Mouse (Mus musculus) lung, postnatal 10 days (tissue): Measurements from ENCODE around the gene Serpinb9.
"Not testable (repeated sequence)": the region's sequence is repeated elsewhere in the genome, so short reads cannot be mapped to it uniquely, and the experiment has no call there.

ENCODE experiments used
- DNase-seq: peaks from one replicate; pipeline ENCODE4 v3.0.0; 2021

Serpinb9 gene

DNA sequence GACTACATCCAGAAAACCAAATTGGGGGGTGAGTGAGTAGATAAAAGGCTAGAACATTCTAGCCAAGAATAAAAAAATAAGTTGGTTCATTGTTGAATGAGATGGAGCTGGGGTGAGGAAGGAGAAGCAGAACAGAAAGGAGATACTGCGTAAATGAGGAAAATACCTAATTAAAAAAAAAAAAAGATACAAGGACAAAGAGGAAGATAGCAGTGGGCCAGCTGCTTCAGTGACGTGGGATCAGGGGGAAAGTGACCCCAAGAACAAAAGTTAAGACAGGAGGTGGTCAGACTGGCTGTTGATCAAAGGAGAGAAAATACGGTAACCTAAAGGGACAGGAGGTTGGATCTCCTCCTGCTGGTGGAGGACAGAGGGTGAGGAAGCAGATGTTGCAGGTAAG is at the start of gene Serpinb9:
Serpinb9 (plus strand) TSS at position 301 of the 400 bp plus-strand sequence.
- no peak for DNase-seq

DNA sequence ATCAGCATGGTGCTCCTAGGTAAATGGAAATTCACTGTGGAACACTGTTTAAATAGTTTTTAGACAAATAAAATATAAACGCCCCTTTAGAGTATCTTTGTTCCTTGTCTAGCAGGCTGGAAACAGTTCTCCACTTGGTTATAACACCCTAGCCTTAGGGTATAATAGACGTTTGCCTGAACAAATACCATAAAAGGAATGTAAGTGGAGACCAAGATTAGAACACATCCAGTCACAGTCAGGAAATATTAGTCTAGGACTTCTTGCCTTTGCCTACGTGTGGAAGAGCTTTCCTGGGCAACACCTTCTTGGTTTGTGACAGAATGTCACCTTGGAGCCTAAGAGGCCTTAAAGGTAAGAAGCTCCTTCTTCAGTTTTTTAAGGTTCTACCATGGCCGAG is 46.5 kb upstream of the Serpinb9 start:
- DNase-seq: no peak

DNA sequence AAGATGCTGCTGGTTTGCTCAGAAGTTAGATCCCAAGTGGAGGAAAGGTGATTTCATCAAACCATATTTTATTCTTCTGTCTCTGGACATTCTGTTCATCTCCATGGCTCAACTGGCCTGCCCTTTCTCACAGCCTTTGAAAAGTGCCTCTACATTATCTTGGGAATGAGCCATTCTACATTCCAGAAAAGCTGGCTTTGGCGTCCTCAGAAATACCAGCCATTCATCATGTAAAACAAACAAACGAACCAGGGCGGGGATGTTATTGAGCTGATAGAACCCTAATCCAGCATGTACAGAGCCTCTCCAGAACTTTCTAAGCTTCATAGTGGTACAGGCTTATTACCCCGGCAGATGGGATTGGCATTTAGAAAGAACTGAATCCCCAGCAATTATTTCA is 45.1 kb upstream of the Serpinb9 start:
- DNase-seq: peak; percentile 20

DNA sequence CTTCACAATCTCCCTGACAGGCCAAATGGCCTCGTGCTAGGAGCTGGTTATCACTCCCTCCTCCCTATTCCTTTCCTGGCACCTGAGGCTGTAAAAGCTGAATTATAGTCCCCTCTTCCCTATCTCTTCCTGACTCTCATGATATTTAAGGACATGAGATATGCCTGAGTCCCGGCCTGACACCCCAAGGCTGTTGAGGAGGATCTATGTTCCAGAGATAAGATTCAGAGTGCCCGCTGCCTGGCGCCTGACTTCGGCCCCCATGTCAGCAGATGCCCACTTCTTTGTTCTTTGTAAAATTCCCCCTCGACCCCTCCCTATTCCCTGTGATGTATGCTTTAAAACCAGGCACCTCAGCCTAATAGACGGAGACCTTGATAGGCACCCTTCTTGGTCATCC is 44.5 kb upstream of the Serpinb9 start:
- not testable (repeated sequence) for DNase-seq

DNA sequence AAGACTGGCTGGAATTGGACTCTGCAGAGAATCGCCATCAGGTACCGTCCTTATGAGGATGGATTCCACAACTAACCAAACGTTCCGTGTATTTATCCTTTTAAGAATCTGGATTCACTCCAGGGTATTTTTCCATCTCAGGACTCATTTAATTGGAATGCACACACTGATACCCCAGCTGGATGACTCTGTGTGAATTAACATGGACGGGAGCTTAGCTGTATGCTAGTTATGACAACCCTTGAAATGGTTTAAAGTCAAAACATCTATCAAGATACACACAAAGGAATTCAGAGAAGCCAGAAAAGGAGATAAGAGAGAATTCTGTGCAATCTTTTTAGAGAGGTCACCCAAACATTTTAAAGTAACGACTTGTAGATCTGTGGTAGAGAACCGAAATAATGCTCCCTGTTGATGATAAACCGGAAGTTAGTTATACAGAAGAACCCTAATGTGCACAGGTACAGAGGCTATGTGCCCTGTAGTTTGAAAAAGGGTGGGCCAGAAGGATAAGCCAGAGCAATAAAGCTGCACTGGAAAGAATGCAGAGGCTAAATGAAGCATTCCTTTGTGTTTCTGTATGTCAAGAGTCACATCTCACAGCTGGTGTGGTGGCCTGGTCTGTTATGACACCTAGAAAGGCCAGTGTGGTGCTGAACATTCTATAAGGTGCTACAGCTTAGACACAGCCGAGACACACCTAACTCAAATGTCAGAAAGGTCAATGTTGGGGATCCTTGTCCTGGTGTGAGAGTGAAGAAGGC is 38.9 kb upstream of the Serpinb9 start:
- no peak for DNase-seq

DNA sequence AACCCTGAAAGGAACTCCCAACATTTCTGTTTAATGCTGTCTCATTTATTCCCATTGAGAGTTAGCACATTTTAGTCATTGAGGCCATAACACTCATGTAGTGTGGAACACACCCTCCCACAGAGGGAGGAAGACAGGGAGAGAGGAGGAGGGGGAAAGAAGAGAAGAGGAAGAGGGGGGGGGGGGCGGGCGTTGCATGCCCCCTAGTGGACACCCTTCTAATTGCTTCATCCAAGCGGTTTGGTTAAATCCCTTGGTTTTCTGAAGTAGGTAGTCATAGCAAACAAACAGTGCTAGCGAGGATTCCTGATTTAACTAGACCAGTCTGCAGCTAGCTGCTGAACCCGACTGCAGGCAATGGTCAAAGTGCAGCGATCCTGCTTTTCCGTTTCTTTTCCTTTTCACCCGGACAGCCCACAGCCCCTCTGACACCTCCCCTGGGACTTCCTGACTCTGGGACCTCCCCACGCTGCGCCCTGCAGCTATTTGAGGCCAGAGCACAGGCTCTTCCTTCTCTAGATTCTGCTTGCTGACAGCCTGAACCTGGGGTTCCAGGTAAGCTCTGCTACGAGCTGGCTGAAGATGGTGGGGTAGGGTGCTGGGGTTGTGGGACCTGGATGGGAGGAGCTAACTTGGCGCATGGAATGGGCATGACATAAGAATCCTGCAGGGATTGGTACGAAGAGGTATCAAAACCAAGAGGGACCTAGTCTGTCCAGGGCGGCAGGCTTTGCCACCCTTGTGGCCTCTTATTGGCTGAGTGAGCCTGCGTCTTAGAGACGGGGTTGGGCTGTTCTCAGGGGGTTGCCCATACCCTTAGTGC is 37.9 kb upstream of the Serpinb9 start, which contains the start of gene Serpinb6b:
Serpinb6b (plus strand) TSS at position 221 of the 823 bp plus-strand sequence.
- DNase-seq: peak; percentile 63

DNA sequence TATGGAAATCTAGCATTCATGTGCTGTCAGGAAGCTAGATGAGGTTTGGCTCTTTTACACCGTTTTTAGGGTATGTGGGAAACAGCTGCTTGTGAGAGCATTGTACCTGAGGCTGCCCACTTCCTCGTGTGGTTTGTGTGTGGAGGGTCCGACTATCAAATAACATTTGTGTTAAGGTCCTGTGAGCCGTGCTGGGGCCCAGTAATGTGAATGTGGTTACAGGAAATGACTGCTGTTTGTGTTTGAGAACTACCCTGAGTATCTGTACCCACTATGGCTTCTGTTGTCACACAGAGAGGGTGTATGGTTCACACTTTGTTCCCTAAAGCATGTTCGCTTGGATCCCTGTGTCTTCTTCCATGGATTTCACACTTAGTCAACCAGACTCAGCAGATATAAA is 36.9 kb upstream of the Serpinb9 start:
- no peak for DNase-seq

DNA sequence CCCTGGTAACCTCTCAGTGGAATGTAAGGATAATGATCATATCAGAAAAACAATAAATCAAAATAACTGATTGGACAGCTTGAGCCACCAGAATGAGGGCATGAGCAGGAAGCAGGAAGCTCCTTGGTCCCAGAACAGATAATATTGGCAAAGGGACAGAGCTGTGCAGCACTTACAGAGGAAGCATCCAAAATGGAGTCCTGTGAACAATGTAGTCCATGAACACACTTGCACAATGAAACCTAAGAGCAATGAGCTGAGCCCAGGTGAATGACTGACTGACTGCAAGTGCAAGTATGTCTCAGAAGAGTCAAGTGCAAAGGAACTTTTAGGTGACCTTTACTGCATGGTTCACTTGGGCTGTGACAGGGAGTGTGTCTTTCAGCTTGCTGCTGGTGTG is 35.8 kb upstream of the Serpinb9 start:
- DNase-seq: no peak

DNA sequence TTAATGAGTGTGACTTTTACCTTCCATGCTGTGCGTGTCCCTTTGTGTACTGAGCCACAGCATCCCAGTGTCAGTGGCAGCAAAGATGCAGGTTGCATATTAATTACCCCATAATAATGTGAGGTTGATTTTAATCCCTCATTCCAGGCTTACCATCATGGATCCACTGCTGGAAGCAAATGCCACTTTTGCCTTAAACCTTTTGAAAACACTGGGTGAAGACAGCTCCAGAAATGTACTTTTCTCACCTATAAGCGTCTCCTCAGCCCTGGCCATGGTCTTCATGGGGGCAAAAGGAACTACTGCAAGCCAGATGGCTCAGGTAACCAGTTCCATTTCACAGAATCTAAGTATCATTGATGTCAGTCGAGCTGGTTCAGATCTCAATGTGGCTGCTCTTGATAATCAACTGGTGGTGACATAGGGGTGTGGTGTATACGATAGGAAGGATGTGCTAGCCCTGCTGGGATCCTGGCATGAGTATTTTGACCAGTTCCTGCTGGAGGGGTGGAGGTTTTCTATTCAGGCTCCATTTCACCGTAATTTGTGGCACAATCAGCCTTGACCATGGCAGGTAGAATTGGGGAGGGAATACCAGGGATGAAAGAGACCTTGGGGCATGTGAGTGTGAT is 34.6 kb upstream of the Serpinb9 start:
- DNase-seq: no peak

DNA sequence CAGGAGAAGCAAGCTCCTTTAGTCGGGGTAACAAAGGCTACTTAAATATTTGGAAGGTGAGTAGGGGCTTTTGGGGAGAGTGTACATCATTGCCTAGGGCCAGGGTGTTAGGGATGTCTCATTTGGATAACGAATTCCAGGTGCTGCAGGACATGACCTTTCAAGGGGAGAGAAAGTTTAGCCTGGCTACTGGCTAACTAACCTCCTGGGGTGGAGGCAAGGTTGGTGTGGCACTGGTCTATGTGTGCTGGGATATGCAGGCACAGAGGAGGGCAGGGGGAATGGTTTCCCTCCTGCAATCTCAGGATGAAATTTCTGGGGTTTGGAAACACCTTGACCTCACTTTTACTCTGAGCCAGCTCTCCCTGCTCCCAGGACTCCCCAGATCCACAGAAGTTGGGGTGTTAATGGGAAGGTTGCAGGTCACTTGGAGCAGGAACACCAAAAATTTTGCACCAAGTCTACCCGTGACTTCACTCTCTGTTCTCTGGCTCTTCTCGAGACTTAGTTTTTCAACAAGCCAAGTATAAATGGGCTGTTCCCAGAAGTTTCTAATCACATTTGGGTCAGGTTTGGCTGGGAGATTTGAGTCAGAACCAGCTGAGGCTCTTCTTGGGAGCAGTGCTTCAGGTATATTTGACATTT is 33.9 kb upstream of the Serpinb9 start:
- DNase-seq: no peak

DNA sequence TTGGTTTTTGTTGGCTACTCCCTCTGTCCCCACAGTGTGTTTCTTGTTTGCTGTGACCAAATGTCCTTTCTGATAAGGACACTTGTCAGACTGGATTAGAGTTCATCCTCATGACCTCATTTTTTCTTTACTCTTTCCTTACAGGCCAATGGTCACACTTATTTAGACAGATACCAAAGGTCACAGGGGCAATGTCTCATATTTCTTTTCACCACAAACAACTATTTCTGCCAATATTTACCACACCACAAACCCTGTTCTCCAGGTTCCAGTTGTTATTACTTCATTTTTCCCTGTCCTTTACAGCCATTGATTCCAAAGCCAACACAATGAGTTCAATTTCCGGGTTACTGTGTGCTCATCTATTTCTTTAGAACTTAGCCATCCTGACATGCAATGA is 33.4 kb upstream of the Serpinb9 start:
- DNase-seq: no peak

DNA sequence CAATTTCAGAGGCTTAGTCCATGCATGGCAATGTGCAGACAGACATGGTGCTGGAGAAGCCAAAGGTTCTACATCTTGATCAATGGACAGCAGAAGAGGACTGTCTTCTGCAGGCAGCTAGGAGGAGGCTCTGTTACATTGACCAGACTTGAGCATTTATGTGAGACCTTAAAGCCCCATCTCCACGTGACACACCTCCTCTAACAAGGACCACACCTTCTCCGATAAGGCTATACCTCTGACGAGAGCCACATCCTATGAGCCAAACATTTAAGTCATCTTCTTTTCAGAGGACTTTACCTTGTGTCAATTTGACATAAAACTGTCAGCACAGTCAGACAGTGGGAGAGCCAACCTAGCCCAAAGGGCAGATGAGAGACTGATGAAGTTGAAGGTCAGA is 32.3 kb upstream of the Serpinb9 start:
- no peak for DNase-seq

DNA sequence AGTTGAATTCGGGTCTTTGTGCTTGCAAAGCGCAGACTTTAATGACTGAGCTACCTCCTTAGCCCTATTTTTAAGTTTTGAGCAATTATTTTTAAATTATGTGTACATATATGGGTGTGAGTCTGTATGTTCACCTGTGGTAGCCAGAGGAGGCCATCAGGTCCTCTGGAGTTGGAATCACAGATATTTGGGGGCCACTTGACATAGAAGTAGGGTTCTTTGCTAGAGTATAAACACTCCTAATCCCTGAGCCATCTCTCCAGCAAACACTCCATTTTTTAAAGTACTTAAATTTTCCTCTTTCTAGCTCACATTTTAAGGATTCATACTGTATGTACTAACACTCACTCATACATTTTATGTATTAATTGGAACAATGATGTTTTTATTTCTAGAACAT is 28.8 kb upstream of the Serpinb9 start:
- DNase-seq: no peak

DNA sequence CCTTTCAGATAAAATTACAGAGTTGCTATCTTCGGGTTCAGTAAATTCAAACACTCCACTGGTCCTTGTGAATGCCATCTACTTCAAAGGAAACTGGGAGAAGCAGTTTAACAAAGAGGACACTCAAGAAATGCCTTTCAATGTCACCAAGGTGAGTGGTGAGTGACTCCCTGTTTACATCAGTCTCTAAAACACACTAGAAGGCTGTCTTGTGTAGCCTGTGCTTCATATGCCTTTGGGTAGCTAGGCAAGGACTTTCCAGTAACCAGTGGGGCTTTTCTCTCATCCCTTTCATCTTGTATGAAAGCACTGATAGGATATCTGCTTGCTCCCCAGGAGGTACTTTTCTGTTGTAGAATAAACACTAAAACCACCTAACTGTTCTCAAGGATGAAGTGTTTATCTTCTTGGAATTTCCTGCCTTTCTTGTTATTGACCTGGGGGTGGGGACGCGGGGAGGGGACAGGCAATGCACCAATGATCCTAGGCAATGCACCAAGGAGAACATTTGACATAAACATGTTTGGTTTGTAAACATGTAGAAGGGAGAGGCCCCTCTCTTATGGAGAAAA is 28.1 kb upstream of the Serpinb9 start:
- DNase-seq: peak; percentile 41

DNA sequence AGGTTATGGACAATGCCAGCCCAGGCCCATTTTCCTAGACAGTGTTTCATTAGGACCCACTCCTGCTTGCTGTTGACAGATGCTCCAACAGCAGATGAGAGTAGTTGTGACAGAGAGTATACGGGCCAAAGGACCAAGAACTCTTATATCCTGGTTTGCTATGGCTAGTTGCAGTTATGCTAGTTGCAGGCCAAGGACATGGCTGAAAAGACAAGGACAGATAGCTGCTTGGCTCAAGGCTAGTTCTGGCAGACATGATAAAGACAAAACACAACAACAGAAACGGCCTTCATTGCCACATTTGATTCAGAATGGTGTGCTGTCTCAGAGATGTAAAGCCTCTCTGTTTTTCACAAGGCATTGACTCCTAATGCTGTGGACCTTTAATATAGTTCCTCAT is 27.3 kb upstream of the Serpinb9 start:
- no peak for DNase-seq

DNA sequence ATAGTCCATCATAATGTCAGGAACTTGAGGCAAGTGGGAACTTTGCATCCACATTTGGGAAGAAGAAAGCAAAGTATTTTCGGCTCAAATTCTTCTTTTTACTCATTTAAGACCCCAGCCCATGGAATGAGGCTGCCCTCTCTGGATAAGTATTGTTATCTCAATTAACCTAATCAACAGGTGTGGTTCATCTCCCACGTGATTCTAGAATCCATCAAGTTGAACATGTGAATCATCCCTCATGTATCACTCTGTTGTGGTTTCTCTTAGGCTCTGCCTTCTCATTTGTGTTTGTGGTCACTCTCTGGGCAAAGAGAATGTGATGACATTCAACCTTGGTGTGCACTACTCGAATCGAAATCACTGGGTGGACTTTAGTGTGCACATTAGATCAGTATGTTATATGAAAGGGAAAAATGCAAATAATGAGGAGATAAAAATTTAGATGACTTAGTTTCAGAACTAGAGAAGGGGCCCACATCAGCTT is 20.5 kb upstream of the Serpinb9 start:
- no peak for DNase-seq

DNA sequence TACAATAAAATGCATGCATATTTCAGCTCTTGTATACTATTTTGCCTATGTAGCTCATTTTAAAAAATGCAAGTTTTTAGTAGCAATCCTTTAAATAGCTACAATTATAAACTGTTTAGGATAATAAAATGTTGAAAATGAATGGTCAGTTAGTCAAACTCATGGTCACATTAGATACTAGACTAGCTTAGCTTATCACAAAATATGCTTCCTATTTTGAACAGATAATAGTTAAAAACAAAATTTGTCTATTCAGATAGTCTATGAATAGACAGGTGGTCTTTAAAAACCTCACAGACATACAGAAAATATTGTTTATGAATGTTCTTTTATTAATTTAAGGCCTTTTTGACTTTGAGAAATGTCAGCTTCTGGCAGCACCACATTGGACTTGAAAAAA is 16.8 kb upstream of the Serpinb9 start:
- no peak for DNase-seq

DNA sequence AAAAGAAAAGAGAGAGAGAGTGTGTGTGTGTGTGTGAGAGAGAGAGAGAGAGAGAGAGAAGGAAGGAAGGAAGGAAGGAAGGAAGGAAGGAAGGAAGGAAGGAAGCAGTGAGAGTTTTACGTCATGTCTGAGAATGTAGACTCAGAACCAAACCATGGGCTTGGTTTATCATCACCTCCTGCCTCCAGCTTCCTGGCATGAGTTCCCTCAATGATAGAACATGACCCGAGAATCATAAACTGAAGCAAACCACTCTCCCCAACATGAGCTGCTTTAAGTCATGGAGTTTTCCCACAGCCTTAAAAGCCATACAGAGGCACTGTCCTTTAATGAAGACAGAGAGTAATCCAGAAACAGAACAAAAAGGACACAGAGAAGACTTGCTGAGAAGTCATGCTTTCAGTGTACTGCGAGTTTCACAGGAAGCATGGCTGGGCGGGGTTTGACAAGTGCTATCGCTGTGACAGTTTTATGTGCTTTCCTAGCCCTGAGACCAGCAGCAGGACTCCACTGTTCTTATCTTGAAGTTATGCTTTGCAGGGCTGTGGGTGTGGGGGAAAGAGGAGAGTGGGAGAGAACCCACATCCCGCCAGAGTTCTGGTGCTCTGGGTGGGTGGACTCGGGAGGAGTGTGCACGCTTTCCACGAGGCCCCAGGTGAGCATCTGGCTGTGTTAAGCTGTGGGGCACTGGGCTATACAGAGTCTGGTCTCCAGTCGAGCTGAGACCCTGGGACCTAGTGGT is 9.7 kb upstream of the Serpinb9 start:
- no peak for DNase-seq

DNA sequence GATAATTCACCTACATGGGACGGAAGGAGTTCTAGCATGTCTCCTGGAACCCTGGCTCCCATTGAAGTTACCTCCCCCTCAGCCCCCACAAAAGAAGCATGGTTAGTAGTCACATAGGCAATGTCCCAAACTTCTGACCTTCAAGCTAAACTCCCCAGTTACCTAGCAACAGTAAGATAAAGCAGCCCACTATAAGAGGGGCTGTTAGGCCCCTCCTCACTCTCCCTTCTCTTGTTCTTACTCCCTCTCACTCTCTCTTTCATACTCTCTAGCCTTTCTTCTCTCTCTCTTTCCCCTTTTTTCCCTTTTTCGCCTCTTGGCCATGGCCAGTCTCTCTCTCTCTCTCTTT is 9.2 kb upstream of the Serpinb9 start:
- no peak for DNase-seq

DNA sequence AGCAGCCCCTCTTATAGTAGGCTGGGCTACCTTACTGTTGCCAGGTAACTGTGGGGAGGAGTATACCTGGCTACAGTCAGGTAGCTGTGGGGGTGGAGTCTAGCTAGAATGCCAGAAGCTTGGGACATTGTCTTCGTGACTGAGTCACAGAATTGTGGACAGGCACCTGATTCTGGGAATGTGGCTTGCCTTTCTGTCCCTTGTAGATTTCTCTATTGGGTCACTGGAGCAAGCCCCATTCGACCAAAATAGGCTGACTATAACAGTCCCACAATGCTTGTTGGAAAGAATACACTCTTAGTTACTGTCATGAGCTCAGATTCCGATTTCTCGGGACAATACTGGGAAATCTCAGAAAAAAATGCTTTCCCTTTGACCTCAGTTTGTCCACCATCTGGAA is 8.0 kb upstream of the Serpinb9 start:
- no peak for DNase-seq

DNA sequence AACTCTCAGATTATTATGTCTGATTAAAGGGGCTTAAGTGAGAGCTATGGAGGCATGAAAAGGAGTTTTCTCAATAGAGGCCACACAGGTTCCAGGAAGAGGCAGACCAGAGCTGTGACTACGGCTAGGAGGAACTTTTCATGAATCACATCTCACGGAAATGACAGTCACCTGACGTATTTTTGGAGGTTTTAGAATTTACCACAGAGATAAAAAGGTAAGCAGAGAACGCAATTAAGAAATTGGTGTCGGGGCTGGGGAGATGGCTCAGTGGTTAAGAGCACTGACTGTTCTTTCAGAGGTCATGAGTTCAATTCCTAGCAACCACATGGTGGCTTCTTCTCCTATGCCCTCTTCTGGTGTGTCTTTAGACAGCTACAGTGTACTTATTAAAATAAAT is 1.7 kb upstream of the Serpinb9 start:
- no peak for DNase-seq
